Mouse (Mus musculus) intestine, postnatal 0 days (tissue): ENCODE measurements around the gene Ppid. TPM values are rescaled to one million over a fixed set of nuclear protein-coding genes. Genes with fewer than 3 reads are reported as not detected.

Experiments used
- ATAC-seq: fragments of 200-750 bp; cut with Nextera tagmentation; 2 replicates; pipeline ENCODE4 v1.8.0; 2017; ENCODE audit warnings: mild to moderate bottlenecking, moderate TSS enrichment, moderate library complexity
- H3K27ac ChIP-seq: fragments of 300-500 bp; sonication (generic); 2 replicates; pipeline ENCODE4 v1.5.1; 2014; ENCODE audit warnings: mild to moderate bottlenecking, low read depth, low read length, moderate library complexity
- H3K27me3 ChIP-seq: fragments of 300-500 bp; sonication (generic); replicated peaks from 2 replicates; pipeline ENCODE4 v1.6.1; 2014; ENCODE audit warnings: low read length, mixed read lengths; ENCODE audit not compliant: control insufficient read depth, insufficient read depth
- H3K36me3 ChIP-seq: fragments of 300-500 bp; sonication (generic); 2 replicates; pipeline ENCODE4 v1.6.1; 2014; ENCODE audit warnings: mild to moderate bottlenecking, moderate library complexity; ENCODE audit not compliant: control insufficient read depth, insufficient read depth
- H3K4me1 ChIP-seq: fragments of 300-500 bp; sonication (generic); replicated peaks from 2 replicates; pipeline ENCODE4 v1.6.1; 2014; ENCODE audit warnings: antibody characterized with exemption, low read length, mixed read lengths; ENCODE audit not compliant: control insufficient read depth, insufficient read depth
- H3K4me2 ChIP-seq: fragments of 300-500 bp; sonication (generic); replicated peaks from 2 replicates; pipeline ENCODE4 v1.6.1; 2014; ENCODE audit warnings: low read depth, mild to moderate bottlenecking, moderate library complexity
- H3K4me3 ChIP-seq: fragments of 300-500 bp; sonication (generic); 2 replicates; pipeline ENCODE4 v1.5.1; 2014; ENCODE audit warnings: low read depth, low read length
- H3K9ac ChIP-seq: fragments of 300-500 bp; sonication (generic); 2 replicates; pipeline ENCODE4 v1.6.1; 2014; ENCODE audit warnings: mild to moderate bottlenecking, low read depth, low read length
- H3K9me3 ChIP-seq: fragments of 300-500 bp; sonication (generic); 2 replicates; pipeline ENCODE4 v1.6.1; 2016; ENCODE audit warnings: mixed run types; ENCODE audit not compliant: control insufficient read depth
- CTCF ChIP-seq: sonication (generic); IDR thresholded peaks from 2 replicates; pipeline ENCODE4 v1.5.1; 2016; ENCODE audit warnings: low read depth, mild to moderate bottlenecking, control low read depth, antibody characterized with exemption, moderate library complexity
- WGBS: fragments of 180-500 bp; shearing (Covaris S2); extraction: QIAGEN DNeasy Blood & Tissue Kit; methylation state at CpG from one replicate; pipeline ENCODE4 v1.1.7; 2014; 5-methylcytosine and 5-hydroxymethylcytosine counted together
- polyA plus RNA-seq: library from polyadenylated mRNA; unstranded; fragments of >200 nt; fragmentation: Nextera tagmentation; extraction: Ambion mirVana; gene quantifications from 2 replicates; pipeline ENCODE4 v1.2.1, GENCODE M21; 2015

The Ppid gene
- polyA plus RNA-seq, 1 experiment from 2014 or later, result 30.7 TPM

- no peaks in the 10 kb centered on the region for H3K9me3 ChIP-seq
- peaks cover 36% of the 10 kb centered on the region for H3K36me3 ChIP-seq
Measured at GRCm38 (mm10) chr3:79595468-79595867, 4.3 kb downstream of the Ppid start.

DNA sequence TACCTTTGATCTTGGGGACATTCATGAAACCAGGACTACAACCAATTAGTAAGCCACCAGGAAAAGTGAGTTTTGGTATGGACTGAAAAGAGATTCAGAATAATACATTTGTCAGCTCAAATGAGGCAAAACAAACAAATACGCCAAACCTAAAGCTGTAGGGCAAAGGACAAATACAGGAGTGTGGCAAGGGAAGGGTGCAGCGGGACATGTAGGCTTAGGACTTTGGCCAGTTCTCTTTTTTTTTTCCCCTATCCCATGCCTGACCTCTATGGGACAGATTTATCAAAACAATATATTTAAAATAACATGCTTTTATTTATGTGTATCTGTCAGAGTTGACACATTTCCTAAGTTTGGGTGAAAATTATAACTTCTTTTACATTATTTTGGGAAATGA lies 18.7 kb downstream of the Ppid start:
- H3K4me3 ChIP-seq, result no peak overlapping the region
- H3K4me1 ChIP-seq, result no peaks in the 10 kb centered on the region
- 64% methylated on average over 2 of the region's 2 CpGs for WGBS
- no peak for ATAC-seq
- H3K36me3 ChIP-seq, result peaks cover 44% of the 10 kb centered on the region
- H3K4me2 ChIP-seq, result no peak overlapping the region
- H3K9me3 ChIP-seq, result no peaks in the 10 kb centered on the region
- H3K27me3 ChIP-seq, result no peaks in the 10 kb centered on the region
- H3K9ac ChIP-seq, result no peak overlapping the region
- TF ChIP-seq CTCF, result no peak
- H3K27ac ChIP-seq, result no peak overlapping the region

More at GRCm38 (mm10) chr3:79595468-79595867, 4.3 kb downstream of the Ppid start:
- Histone ChIP-seq H3K27me3 (no peaks in the 10 kb centered on the region), H3K4me1 (no peaks in the 10 kb centered on the region), H3K9ac (no peak overlapping the region), H3K4me2 (no peak overlapping the region), H3K4me3 (no peak overlapping the region), H3K27ac (no peak overlapping the region)
- no peak for ATAC-seq
- no peak for TF ChIP-seq CTCF
- WGBS, result 90% methylated on average over 7 of the region's 7 CpGs

- Histone ChIP-seq H3K4me2 (peak overlapping the region; percentile 71), H3K9ac (0 out of 2 replicates have a peak overlapping the region, but pooled peaks have one; percentile 59), H3K27ac (peak overlapping the region; percentile 92), H3K4me3 (peak overlapping the region; percentile 70), H3K27me3 (no peaks in the 10 kb centered on the region), H3K9me3 (no peaks in the 10 kb centered on the region), H3K36me3 (peaks cover 14% of the 10 kb centered on the region), H3K4me1 (no peaks in the 10 kb centered on the region)
- ATAC-seq, result no peak
- TF ChIP-seq CTCF, result peak; percentile 60
- 14% methylated on average over 10 of the region's 10 CpGs for WGBS
Measured at GRCm38 (mm10) chr3:79627484-79628181, 36.5 kb downstream of the Ppid start.

GRCm38 (mm10) chr3:79628182-79628560 lies 37.0 kb downstream of the Ppid start:
- Histone ChIP-seq H3K4me3 (peak overlapping the region; percentile 70), H3K4me1 (no peaks in the 10 kb centered on the region), H3K27ac (peak overlapping the region; percentile 92), H3K9ac (peak overlapping the region; percentile 59; the same call in 1 of the 2 replicates), H3K36me3 (peaks cover 11% of the 10 kb centered on the region), H3K27me3 (no peaks in the 10 kb centered on the region), H3K4me2 (peak overlapping the region; percentile 71), H3K9me3 (no peaks in the 10 kb centered on the region)
- TF ChIP-seq CTCF, result peak; percentile 2; the same call in 1 of the 2 replicates
- WGBS, result under 1% methylated on average over 9 of the region's 9 CpGs
- ATAC-seq, result peak; percentile 59

DNA sequence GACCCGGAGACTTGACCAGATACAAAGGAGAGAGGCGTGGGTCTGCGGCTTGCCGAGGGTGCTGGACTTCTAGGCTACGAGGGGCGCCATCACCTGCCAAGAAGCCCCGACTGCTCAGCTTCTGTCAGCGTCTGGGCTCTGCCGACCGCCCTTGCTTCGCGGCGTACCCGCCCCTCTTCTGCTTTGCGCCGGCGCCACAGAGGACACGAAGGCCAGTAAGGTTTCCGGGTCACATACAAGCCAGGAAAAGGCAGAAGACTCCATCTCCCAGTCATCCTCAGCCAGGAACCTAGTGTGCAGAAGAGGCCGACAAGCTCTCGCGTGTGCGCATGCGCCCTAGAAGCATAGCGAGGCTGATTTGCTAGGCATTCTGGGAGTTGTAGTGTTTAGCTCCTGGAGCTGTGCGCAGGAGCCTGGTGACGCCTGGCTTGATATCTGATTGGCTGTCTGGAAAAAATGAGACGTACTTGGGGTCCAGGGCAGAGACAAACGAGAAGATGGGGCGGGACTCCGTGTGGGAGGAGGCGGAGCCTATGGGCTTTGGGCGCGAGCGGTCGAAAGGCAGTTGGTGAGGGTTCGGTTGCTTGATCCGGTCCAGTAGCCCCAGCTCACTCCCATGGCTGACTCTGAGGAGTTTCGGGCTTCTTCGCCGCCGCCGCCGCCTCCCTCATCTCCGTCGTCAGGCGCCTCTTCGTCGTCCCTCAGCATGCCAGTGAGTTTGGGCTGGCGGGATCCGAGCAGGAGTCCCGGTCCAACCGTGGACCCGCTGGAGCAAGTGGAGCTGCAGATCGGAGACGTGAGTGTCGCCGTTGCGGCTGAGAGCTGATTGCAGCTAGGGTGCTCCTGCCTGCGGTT lies 37.6 kb downstream of the Ppid start, which contains the start of gene 4930579G24Rik:
Gene 4930579G24Rik (plus strand): TSS at position 519 of the 855 bp plus-strand sequence.
- peak; percentile 97 for ATAC-seq
- Histone ChIP-seq H3K27ac (peak within 1 kb of the TSS; percentile 92), H3K4me3 (peak within 1 kb of the TSS; percentile 70), H3K9ac (peak within 1 kb of the TSS; percentile 66), H3K9me3 (no peaks in the 10 kb centered on the region), H3K27me3 (no peaks in the 10 kb centered on the region), H3K36me3 (peaks cover 6% of the 10 kb centered on the region), H3K4me1 (no peaks in the 10 kb centered on the region), H3K4me2 (peak within 1 kb of the TSS; percentile 71)
- under 1% methylated on average over 60 of the region's 60 CpGs for WGBS
- no peak for TF ChIP-seq CTCF

DNA sequence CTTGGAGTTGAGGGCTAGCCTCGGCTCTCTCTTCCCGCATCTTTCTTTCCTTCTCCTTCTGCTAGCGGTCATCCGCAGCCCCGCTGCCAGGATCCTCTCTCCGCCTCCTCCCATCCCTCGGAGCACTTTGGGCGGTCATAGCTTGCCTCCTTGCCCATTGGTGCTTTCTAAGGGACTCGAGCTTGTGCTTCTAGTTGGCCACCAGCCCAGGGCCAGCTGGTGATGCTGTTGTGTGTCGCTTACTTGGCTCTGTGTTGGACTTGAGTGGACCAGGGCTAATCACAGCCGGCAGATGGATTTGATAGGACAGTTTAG lies 38.2 kb downstream of the Ppid start, which contains the start of gene Etfdh:
Gene Etfdh (minus strand): TSS at position 85 of the 315 bp plus-strand sequence.
- Histone ChIP-seq H3K27me3 (no peaks in the 10 kb centered on the region), H3K9me3 (no peaks in the 10 kb centered on the region), H3K36me3 (peaks cover 6% of the 10 kb centered on the region), H3K4me2 (peak within 1 kb of the TSS; percentile 71), H3K9ac (peak within 1 kb of the TSS; percentile 66), H3K27ac (peak within 1 kb of the TSS; percentile 92), H3K4me1 (no peaks in the 10 kb centered on the region), H3K4me3 (peak within 1 kb of the TSS; percentile 70)
- no peak for TF ChIP-seq CTCF
- WGBS, result 5% methylated on average over 11 of the region's 11 CpGs
- peak; percentile 4; the same call in 1 of the 2 replicates for ATAC-seq
